Mouse (Mus musculus): Measurements from ENCODE around the gene Erlec1. TPM values are rescaled to one million over a fixed set of nuclear protein-coding genes. Genes with fewer than 3 reads are reported as not detected.

Gene Erlec1
- total RNA-seq (2017), result 17.3 and 32.5 TPM in 2 replicates

DNA sequence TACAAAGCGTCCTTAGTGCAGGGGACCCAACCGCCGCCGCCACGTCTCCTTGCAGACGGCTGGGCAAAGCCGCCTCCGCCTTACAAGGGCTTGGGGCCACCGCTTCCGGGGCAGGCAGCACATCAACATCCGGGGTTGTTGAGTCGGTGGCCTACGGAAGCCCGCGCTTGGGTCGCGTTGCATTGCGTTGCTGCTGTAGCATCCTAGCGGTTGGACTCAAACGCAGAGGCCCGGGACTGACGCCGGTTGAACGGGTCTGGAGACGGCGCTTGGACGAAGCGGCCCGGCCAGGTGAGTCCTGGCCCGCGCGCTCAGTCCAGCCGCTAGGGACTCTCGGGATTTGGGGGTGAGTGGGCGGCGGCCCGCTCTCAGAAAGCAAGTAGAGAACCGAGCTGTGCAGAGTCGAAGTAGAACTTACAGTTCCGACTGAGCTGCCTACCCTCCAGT is at the start of gene Erlec1:
Gene Erlec1 (minus strand): TSS at position 57 of the 447 bp plus-strand sequence.
- ATAC-seq (replicated peaks in 1 of 2; ENCODE audit: insufficient read depth in 1 of 2, low FRiP score in 2 of 2, low TSS enrichment in 1 of 2, low read depth in 1 of 2, poor library complexity in 2 of 2, severe bottlenecking in 2 of 2), result peak; percentile 99

- no peak for ATAC-seq (replicated peaks in 1 of 2; ENCODE audit: insufficient read depth in 1 of 2, low FRiP score in 2 of 2, low TSS enrichment in 1 of 2, low read depth in 1 of 2, poor library complexity in 2 of 2, severe bottlenecking in 2 of 2)
Measured at GRCm38 (mm10) chr11:31001169-31001908, 47.2 kb upstream of the Erlec1 start.

DNA sequence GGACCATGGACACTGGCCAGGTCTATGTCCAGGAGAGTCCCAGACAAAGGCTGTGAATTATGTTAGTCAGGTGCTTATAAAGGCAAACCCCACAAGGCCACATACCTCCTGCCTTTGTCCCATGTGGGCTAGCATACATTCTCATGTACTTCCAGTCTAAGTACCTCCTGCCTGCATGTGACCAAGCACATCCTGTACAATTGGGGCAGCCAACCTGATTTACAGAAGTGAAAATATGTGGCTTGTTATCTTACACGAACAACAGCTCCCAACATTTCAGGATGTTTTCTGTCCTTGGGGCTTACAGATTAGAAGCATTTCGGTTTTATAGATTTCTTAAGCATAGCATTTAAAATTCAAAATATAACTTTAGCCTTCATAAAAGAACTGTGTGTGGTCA is 45.9 kb upstream of the Erlec1 start:
- peak; percentile 56 to 70; a peak in 3 of 4 replicates for ATAC-seq (replicated peaks in 1 of 2; ENCODE audit: insufficient read depth in 1 of 2, low FRiP score in 2 of 2, low TSS enrichment in 1 of 2, low read depth in 1 of 2, poor library complexity in 2 of 2, severe bottlenecking in 2 of 2)

- ATAC-seq (replicated peaks in 1 of 2; ENCODE audit: insufficient read depth in 1 of 2, low FRiP score in 2 of 2, low TSS enrichment in 1 of 2, low read depth in 1 of 2, poor library complexity in 2 of 2, severe bottlenecking in 2 of 2), result no peak
Measured at GRCm38 (mm10) chr11:30998704-30999103, 44.6 kb upstream of the Erlec1 start.

DNA sequence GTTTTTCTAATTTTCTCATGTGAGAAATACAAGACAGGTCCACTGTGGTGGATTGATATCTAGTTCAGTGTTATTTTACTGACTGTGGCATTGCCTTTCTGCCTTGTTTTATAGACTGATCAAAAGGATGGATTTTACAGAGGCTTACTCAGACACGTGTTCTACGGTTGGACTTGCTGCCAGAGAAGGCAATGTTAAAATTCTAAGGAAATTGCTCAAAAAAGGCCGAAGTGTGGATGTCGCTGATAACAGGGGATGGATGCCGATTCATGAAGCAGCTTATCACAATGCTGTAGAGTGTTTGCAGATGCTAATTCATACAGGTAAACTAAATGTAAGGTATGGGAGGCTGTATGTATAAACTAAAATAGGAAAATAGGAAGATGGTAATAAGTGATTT is 44.1 kb upstream of the Erlec1 start:
- no peak for ATAC-seq (replicated peaks in 1 of 2; ENCODE audit: insufficient read depth in 1 of 2, low FRiP score in 2 of 2, low TSS enrichment in 1 of 2, low read depth in 1 of 2, poor library complexity in 2 of 2, severe bottlenecking in 2 of 2)

GRCm38 (mm10) chr11:30996670-30997069 is 42.5 kb upstream of the Erlec1 start:
- ATAC-seq (replicated peaks in 1 of 2; ENCODE audit: insufficient read depth in 1 of 2, low FRiP score in 2 of 2, low TSS enrichment in 1 of 2, low read depth in 1 of 2, poor library complexity in 2 of 2, severe bottlenecking in 2 of 2), result no peak

- ATAC-seq (replicated peaks in 1 of 2; ENCODE audit: insufficient read depth in 1 of 2, low FRiP score in 2 of 2, low TSS enrichment in 1 of 2, low read depth in 1 of 2, poor library complexity in 2 of 2, severe bottlenecking in 2 of 2), result peak; percentile 44 to 49; a peak in 3 of 4 replicates
Measured at GRCm38 (mm10) chr11:30986625-30987017, 32.5 kb upstream of the Erlec1 start.

- peak; percentile 98 to 99 for ATAC-seq (replicated peaks in 1 of 2; ENCODE audit: insufficient read depth in 1 of 2, low FRiP score in 2 of 2, low TSS enrichment in 1 of 2, low read depth in 1 of 2, poor library complexity in 2 of 2, severe bottlenecking in 2 of 2)
Measured at GRCm38 (mm10) chr11:30985877-30986624, 31.9 kb upstream of the Erlec1 start, which contains the start of gene Chac2. Chac2 (minus strand) TSS chr11:30986350.

DNA sequence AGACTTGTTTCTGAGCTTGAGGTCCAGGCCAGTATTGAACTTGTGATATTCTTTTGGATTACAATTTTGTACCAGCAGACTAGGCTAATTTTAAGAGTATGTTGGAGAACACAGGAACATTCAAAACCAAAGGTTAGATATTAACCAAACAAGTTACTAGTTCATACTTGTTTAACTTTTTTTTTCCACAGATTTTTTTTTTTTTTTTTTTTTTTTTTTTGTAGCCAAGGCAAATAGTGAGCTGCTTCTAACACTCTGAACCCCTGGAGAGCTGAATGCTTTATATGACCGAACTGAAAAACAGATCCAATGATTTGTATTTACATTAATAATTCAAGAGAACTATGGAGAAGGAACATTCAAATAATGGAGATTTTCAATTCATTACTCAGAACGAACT is 31.1 kb upstream of the Erlec1 start:
- ATAC-seq (replicated peaks in 1 of 2; ENCODE audit: insufficient read depth in 1 of 2, low FRiP score in 2 of 2, low TSS enrichment in 1 of 2, low read depth in 1 of 2, poor library complexity in 2 of 2, severe bottlenecking in 2 of 2), result no peak

DNA sequence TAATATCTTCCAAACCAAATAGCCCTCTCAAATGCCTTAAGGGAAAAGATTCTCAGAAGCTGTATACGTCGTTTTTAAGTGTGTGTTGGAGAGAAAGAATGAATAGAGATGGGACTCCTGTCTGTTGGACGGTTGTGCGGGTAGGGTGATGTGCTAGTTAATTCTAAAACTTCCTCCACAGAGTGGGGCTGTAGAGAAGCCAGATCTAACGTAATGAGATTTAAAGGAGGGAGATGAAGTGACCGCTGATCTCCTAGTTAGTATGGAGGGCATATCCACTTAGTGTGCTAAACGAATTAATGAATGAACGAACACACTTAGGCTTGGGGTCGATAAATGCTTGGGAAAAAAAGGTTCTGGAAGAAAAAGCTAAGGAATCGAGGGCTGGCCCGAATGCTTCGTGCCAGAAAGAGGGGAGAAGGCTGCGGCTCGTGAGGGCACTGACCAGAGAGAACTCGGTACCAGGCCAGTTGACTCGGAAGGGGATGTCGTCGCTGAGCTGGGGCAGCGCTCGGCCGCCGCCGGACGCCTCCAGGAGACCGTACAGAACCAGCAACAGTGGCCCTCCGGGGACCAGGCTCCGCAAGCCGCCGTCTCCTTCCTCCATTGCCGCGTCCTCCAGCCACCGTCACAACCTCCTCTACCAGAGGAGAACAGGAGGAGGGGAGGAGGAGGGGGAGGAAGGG is 523 bp downstream of the Erlec1 start:
- peak; percentile 58 to 63 for ATAC-seq (replicated peaks in 1 of 2; ENCODE audit: insufficient read depth in 1 of 2, low FRiP score in 2 of 2, low TSS enrichment in 1 of 2, low read depth in 1 of 2, poor library complexity in 2 of 2, severe bottlenecking in 2 of 2)

DNA sequence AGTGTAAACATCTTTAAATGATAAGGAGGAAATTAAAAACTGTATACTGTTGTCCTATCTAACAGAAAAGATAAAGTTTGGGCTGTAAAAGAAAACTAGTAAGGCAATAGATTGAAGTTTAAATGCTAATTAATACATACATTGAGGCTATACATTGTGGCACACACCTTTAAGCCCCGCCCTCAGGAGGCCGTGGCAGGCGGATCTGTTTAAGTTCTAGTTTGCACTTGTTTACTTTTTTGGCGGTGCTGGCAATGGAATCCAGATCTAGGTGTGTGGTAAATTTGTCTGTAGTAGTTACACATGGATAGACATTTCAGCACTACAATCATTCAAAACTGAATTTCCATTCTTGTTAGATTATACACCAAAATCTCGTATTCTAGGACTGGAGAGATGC is 1.3 kb downstream of the Erlec1 start:
- ATAC-seq (replicated peaks in 1 of 2; ENCODE audit: insufficient read depth in 1 of 2, low FRiP score in 2 of 2, low TSS enrichment in 1 of 2, low read depth in 1 of 2, poor library complexity in 2 of 2, severe bottlenecking in 2 of 2), result no peak

- no peak for ATAC-seq (replicated peaks in 1 of 2; ENCODE audit: insufficient read depth in 1 of 2, low FRiP score in 2 of 2, low TSS enrichment in 1 of 2, low read depth in 1 of 2, poor library complexity in 2 of 2, severe bottlenecking in 2 of 2)
Measured at GRCm38 (mm10) chr11:30943522-30943921, 10.6 kb downstream of the Erlec1 start.

- no peak for ATAC-seq (replicated peaks in 1 of 2; ENCODE audit: insufficient read depth in 1 of 2, low FRiP score in 2 of 2, low TSS enrichment in 1 of 2, low read depth in 1 of 2, poor library complexity in 2 of 2, severe bottlenecking in 2 of 2)
Measured at GRCm38 (mm10) chr11:30928498-30928897, 25.6 kb downstream of the Erlec1 start.

DNA sequence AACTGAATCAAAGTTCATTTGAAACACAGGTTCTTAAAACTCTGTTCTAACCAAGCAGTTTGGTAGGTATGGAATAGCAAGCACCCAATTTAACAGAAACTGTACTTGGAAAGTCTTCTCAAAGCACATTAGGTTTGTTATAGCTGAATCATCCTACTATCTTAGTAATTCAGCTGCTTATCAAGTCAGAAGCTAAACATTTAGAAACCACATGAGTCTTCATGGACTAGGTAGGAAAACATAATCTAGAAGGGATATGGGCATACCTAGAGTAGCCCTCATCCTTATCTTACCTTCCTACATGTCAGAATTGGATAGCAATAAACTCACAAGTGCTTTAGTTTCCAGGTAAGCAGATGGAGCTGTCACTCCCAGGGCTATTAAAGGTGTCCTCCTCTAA is 26.1 kb downstream of the Erlec1 start:
- no peak for ATAC-seq (replicated peaks in 1 of 2; ENCODE audit: insufficient read depth in 1 of 2, low FRiP score in 2 of 2, low TSS enrichment in 1 of 2, low read depth in 1 of 2, poor library complexity in 2 of 2, severe bottlenecking in 2 of 2)

DNA sequence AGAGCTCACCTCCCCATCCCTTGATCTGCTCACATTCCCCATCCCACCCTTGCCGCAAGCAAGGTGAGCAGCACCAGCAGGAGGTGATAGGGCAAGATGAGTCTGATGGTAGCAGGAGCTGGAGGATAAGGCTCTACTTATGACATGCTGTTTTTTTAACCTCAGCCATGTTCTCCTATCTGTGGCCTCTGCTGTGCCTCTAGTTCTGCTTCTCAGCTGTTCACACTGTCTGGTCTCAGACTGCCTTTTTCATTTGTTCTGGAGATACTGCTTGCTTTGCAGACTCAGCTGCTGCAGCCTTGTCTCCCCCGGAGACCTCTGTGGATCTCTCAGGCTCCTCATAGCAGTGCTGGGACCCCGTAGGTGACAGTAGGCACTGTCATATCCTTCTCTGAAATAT is 30.9 kb downstream of the Erlec1 start:
- ATAC-seq (replicated peaks in 1 of 2; ENCODE audit: insufficient read depth in 1 of 2, low FRiP score in 2 of 2, low TSS enrichment in 1 of 2, low read depth in 1 of 2, poor library complexity in 2 of 2, severe bottlenecking in 2 of 2), result no peak; a peak in 1 of 4 replicates

- ATAC-seq (replicated peaks in 1 of 2; ENCODE audit: insufficient read depth in 1 of 2, low FRiP score in 2 of 2, low TSS enrichment in 1 of 2, low read depth in 1 of 2, poor library complexity in 2 of 2, severe bottlenecking in 2 of 2), result no peak
Measured at GRCm38 (mm10) chr11:30920641-30921040, 33.5 kb downstream of the Erlec1 start.

GRCm38 (mm10) chr11:30912311-30912710 is 41.8 kb downstream of the Erlec1 start:
- ATAC-seq (replicated peaks in 1 of 2; ENCODE audit: insufficient read depth in 1 of 2, low FRiP score in 2 of 2, low TSS enrichment in 1 of 2, low read depth in 1 of 2, poor library complexity in 2 of 2, severe bottlenecking in 2 of 2), result no peak

- no peak for ATAC-seq (replicated peaks in 1 of 2; ENCODE audit: insufficient read depth in 1 of 2, low FRiP score in 2 of 2, low TSS enrichment in 1 of 2, low read depth in 1 of 2, poor library complexity in 2 of 2, severe bottlenecking in 2 of 2)
Measured at GRCm38 (mm10) chr11:30899312-30899711, 54.8 kb downstream of the Erlec1 start.
